Mouse (Mus musculus) midbrain, postnatal 0 days (tissue): ENCODE results near the gene Arhgap27. TPM values are rescaled to one million over a fixed set of nuclear protein-coding genes. Genes with fewer than 3 reads are reported as not detected.
"Not testable (repeated sequence)": the region's sequence is repeated elsewhere in the genome, so short reads cannot be mapped to it uniquely, and the experiment has no call there.

Source experiments
- ATAC-seq: fragments of 200-750 bp; cut with Nextera tagmentation; 2 replicates; pipeline ENCODE4 v1.8.0; 2017; ENCODE audit warnings: moderate number of reproducible peaks, mild to moderate bottlenecking, moderate TSS enrichment, moderate library complexity; ENCODE audit not compliant: low FRiP score
- DNase-seq: peaks from one replicate; pipeline ENCODE4 v3.0.0-alpha.2; 2015; ENCODE audit warnings: low spot score
- H3K27ac ChIP-seq: fragments of 300-500 bp; sonication (generic); 2 replicates; pipeline ENCODE4 v1.5.1; 2014; ENCODE audit warnings: low read depth, mild to moderate bottlenecking, low read length, mixed read lengths
- H3K27me3 ChIP-seq: fragments of 300-500 bp; sonication (generic); 2 replicates; pipeline ENCODE4 v1.6.1; 2014; ENCODE audit warnings: low read length, control low read depth, mixed read lengths; ENCODE audit not compliant: insufficient read depth
- H3K36me3 ChIP-seq: fragments of 300-500 bp; sonication (generic); 2 replicates; pipeline ENCODE4 v1.6.1; 2014; ENCODE audit warnings: low read length, control low read depth, mixed read lengths; ENCODE audit not compliant: insufficient read depth
- H3K4me1 ChIP-seq: fragments of 300-500 bp; sonication (generic); 2 replicates; pipeline ENCODE4 v1.6.1; 2014; ENCODE audit warnings: mild to moderate bottlenecking, control low read depth, antibody characterized with exemption, low read length, mixed read lengths; ENCODE audit not compliant: insufficient read depth
- H3K4me2 ChIP-seq: fragments of 300-500 bp; sonication (generic); 2 replicates; pipeline ENCODE4 v1.6.1; 2014; ENCODE audit warnings: low read depth, mild to moderate bottlenecking, low read length, mixed read lengths; ENCODE audit not compliant: poor library complexity, severe bottlenecking
- H3K4me3 ChIP-seq: fragments of 300-500 bp; sonication (generic); 2 replicates; pipeline ENCODE4 v1.5.1; 2014; ENCODE audit warnings: low read depth, mild to moderate bottlenecking, low read length, moderate library complexity
- H3K9ac ChIP-seq: fragments of 300-500 bp; sonication (generic); replicated peaks from 2 replicates; pipeline ENCODE4 v1.6.1; 2014; ENCODE audit warnings: mild to moderate bottlenecking, low read length, moderate library complexity, mixed read lengths; ENCODE audit not compliant: poor library complexity, severe bottlenecking
- H3K9me3 ChIP-seq: fragments of 300-500 bp; sonication (generic); 2 replicates; pipeline ENCODE4 v1.6.1; 2016; ENCODE audit warnings: low read length, control low read depth
- CTCF ChIP-seq: IDR thresholded peaks from 2 replicates; pipeline ENCODE4 v1.5.1; 2016; ENCODE audit warnings: antibody characterized with exemption, mild to moderate bottlenecking
- WGBS: fragments of 180-500 bp; shearing (Covaris S2); extraction: QIAGEN DNeasy Blood & Tissue Kit; methylation state at CpG from one replicate; pipeline ENCODE4 v1.1.7; 2014; 5-methylcytosine and 5-hydroxymethylcytosine counted together
- polyA plus RNA-seq: library from polyadenylated mRNA; unstranded; fragments of >200 nt; fragmentation: Nextera tagmentation; extraction: Ambion mirVana; gene quantifications from 2 replicates; pipeline ENCODE4 v1.2.1, GENCODE M21; 2015
- total RNA-seq: library from RNA; depleted of rRNA; stranded (reverse); fragments of >200 nt; gene quantifications from 2 replicates; pipeline ENCODE4 v1.2.3, GENCODE M21; 2014

Gene Arhgap27
- total and polyA plus RNA-seq, 2 experiments from 2014 or later, result 4.9 to 7.9 TPM

GRCm38 (mm10) chr11:103326950-103327349 is 36.5 kb downstream of the Arhgap27 start:
- WGBS, result 10% methylated on average over 5 of the region's 5 CpGs
- peak; percentile 97 for TF ChIP-seq CTCF
- no peak for ATAC-seq

GRCm38 (mm10) chr11:103325172-103325571 is 38.3 kb downstream of the Arhgap27 start:
- Histone ChIP-seq H3K27ac (no peak overlapping the region), H3K4me2 (no peak overlapping the region), H3K9ac (no peak overlapping the region), H3K9me3 (no peaks in the 10 kb centered on the region), H3K4me3 (no peak overlapping the region), H3K4me1 (no peaks in the 10 kb centered on the region), H3K36me3 (no peaks in the 10 kb centered on the region), H3K27me3 (no peaks in the 10 kb centered on the region)
- DNase-seq (peak; percentile 87), ATAC-seq (no peak; the same call in 1 of the 2 replicates)
- whole genome bisulfite sequencing, result 14% methylated on average over 8 of the region's 8 CpGs
- peak; percentile 85 for TF ChIP-seq CTCF

More at GRCm38 (mm10) chr11:103326950-103327349, 36.5 kb downstream of the Arhgap27 start:
- H3K9me3 ChIP-seq, result no peaks in the 10 kb centered on the region
- DNase-seq, result peak; percentile 87
- H3K27ac ChIP-seq, result no peak overlapping the region
- no peaks in the 10 kb centered on the region for H3K36me3 ChIP-seq
- no peak overlapping the region for H3K4me2 ChIP-seq
- H3K4me3 ChIP-seq, result no peak overlapping the region
- no peak overlapping the region for H3K9ac ChIP-seq
- H3K27me3 ChIP-seq, result no peaks in the 10 kb centered on the region
- H3K4me1 ChIP-seq, result no peaks in the 10 kb centered on the region

GRCm38 (mm10) chr11:103324723-103325122 is 38.8 kb downstream of the Arhgap27 start:
- no peak overlapping the region for H3K4me3 ChIP-seq
- H3K9ac ChIP-seq, result no peak overlapping the region
- DNase-seq, result peak; percentile 44
- no peaks in the 10 kb centered on the region for H3K4me1 ChIP-seq
- no peaks in the 10 kb centered on the region for H3K36me3 ChIP-seq
- TF ChIP-seq CTCF, result no peak
- no peak overlapping the region for H3K4me2 ChIP-seq
- no peak for ATAC-seq
- H3K27me3 ChIP-seq, result no peaks in the 10 kb centered on the region
- 58% methylated on average over 13 of the region's 13 CpGs for WGBS
- H3K27ac ChIP-seq, result no peak overlapping the region
- no peaks in the 10 kb centered on the region for H3K9me3 ChIP-seq

GRCm38 (mm10) chr11:103322832-103323231 is 40.7 kb downstream of the Arhgap27 start:
- not testable (repeated sequence) for H3K36me3 ChIP-seq, ATAC-seq, H3K27me3 ChIP-seq, H3K9me3 ChIP-seq, H3K27ac ChIP-seq, H3K4me1 ChIP-seq, H3K9ac ChIP-seq, DNase-seq, H3K4me2 ChIP-seq, H3K4me3 ChIP-seq
- 36% methylated on average over 4 of the region's 4 CpGs for WGBS

GRCm38 (mm10) chr11:103320646-103321045 is 42.8 kb downstream of the Arhgap27 start:
- no peaks in the 10 kb centered on the region for H3K9me3 ChIP-seq
- H3K4me2 ChIP-seq, result no peak overlapping the region
- DNase-seq (no peak), ATAC-seq (no peak)
- H3K4me3 ChIP-seq, result no peak overlapping the region
- WGBS, result 68% methylated on average over 4 of the region's 4 CpGs
- no peak overlapping the region for H3K27ac ChIP-seq
- no peak overlapping the region for H3K9ac ChIP-seq
- H3K36me3 ChIP-seq, result no peaks in the 10 kb centered on the region
- TF ChIP-seq CTCF, result no peak
- no peaks in the 10 kb centered on the region for H3K4me1 ChIP-seq
- H3K27me3 ChIP-seq, result no peaks in the 10 kb centered on the region

GRCm38 (mm10) chr11:103320196-103320595 is 43.3 kb downstream of the Arhgap27 start:
- no peak for TF ChIP-seq CTCF
- WGBS, result 89% methylated on average over 8 of the region's 8 CpGs
- no peak for DNase-seq
- H3K27ac ChIP-seq, result no peak overlapping the region
- no peaks in the 10 kb centered on the region for H3K36me3 ChIP-seq
- H3K9ac ChIP-seq, result no peak overlapping the region
- no peak overlapping the region for H3K4me3 ChIP-seq
- no peaks in the 10 kb centered on the region for H3K27me3 ChIP-seq
- no peaks in the 10 kb centered on the region for H3K4me1 ChIP-seq
- H3K4me2 ChIP-seq, result no peak overlapping the region
- H3K9me3 ChIP-seq, result no peaks in the 10 kb centered on the region
- ATAC-seq, result no peak
